Mouse (Mus musculus) gastrocnemius, postnatal 4 days (tissue): ENCODE results near the gene Lpcat2b. TPM values are rescaled to one million over a fixed set of nuclear protein-coding genes. Genes with fewer than 3 reads are reported as not detected.

ENCODE experiments used
- DNase-seq, 2 experiments: peaks; one replicate each; pipeline ENCODE4 v3.0.0; 2021 to 2022; ENCODE audit warnings: low spot score in 2 of 2, mixed read lengths in 2 of 2
- total RNA-seq, 2 experiments: library from RNA; stranded (reverse); gene quantifications; 2 replicates each; pipeline ENCODE4 v1.2.3; 2021

Gene Lpcat2b
- total RNA-seq, 2 experiments from 2014 or later: not detected

DNA sequence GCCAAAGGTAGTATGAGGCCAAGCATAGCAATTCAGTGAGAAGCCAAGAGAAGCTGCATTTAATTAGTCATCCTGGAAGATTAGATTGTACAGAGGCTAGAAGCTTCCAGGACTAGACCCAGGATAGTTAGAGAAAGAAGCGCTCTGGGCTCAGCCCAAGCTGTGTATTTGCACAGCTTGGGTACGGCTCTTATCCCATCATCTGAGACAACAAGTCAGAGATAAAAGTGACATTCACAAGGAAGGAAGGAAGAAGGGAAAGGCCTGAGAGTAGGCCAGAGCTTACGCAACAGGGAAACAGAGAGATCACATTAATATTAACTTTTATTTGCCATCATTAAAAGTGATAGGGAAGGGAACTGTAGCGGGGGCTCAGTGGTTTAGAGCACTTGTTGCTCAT is 16.6 kb downstream of the Lpcat2b start:
- DNase-seq: no peak

DNA sequence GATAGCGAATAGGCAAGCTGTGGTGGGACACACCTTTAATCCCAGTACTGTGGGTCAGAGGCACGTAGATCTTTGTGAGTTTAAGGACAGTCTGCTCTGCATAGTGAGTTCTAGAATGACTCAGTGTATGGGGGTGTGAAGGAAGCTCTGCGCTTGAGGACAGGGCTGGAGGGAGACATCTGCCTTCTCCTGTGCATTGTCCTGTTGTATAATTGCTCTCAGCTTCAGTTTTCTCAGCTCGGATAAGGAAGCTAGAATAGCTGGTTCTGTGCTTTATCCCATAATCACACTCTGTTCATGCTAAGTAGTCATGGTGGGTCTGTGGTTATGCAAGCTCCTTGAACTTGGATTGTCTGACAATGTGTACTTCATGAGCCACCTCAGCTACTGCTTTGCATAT is 17.4 kb downstream of the Lpcat2b start:
- DNase-seq: no peak

GRCm38 (mm10) chr5:107449620-107450019 is 18.3 kb downstream of the Lpcat2b start:
- DNase-seq: no peak

DNA sequence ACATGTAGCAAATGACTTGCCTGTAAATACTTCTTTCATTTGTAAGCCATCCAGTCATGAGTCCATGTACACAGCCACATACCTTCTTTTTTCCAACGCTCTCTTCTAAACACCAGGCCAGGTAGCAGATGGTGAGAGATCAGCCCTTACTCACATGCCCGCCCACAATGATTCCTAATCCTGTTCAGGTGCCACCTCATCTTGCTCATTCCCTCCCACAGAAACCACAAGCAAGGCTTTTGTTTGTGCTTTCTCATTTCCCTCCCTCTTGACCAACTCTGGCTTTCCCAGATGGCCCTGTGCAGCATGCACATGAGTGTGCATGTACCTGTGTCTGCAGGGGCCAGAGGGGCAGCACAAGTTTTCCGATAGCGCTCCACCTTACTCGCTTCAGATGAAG is 18.9 kb downstream of the Lpcat2b start:
- DNase-seq: no peak

DNA sequence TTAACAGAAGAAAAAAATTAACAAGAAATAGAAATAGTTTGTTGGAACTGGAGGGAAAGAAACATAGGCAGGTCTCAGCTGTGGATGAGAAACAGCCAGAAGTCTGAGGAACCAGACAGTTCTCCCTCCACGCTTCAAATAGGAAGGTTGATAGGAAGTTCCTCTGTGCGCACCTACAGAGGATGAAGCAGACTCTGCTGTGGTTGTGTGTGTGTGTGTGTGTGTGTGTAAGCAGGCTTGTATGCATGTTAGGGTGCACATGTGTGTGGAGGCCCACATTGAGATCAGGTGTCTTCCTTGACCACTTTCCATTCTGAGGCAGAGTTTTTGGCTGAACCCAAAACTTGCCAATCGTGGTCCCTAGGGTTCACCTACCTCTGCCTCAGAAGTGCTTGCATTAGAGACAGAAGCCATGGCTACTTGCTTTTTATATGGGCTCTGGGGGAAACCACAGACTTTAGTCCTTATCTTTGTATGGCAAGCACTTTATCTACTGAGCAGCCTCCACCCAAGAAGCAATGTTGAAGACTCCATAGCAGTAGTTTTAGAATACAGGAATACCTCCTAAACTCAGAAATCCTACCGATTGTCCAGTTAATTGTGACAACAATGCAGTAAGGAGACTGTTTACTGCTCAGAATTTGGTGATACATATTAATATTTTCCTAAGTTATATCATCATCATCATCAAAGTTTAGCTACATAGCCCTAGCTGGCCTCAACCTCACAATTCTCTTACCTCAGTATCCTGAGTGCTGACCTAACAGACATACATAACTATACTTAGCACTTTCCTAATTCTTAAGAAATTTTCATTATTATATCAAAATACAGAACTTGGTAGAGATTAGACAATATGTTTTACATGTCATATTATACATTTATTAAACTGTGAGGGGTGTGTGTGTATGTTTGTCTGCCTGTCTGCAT is 31.1 kb downstream of the Lpcat2b start:
- no peak for DNase-seq

GRCm38 (mm10) chr5:107466501-107466900 is 35.2 kb downstream of the Lpcat2b start:
- DNase-seq: no peak

GRCm38 (mm10) chr5:107467098-107467497 is 35.7 kb downstream of the Lpcat2b start:
- no peak for DNase-seq

DNA sequence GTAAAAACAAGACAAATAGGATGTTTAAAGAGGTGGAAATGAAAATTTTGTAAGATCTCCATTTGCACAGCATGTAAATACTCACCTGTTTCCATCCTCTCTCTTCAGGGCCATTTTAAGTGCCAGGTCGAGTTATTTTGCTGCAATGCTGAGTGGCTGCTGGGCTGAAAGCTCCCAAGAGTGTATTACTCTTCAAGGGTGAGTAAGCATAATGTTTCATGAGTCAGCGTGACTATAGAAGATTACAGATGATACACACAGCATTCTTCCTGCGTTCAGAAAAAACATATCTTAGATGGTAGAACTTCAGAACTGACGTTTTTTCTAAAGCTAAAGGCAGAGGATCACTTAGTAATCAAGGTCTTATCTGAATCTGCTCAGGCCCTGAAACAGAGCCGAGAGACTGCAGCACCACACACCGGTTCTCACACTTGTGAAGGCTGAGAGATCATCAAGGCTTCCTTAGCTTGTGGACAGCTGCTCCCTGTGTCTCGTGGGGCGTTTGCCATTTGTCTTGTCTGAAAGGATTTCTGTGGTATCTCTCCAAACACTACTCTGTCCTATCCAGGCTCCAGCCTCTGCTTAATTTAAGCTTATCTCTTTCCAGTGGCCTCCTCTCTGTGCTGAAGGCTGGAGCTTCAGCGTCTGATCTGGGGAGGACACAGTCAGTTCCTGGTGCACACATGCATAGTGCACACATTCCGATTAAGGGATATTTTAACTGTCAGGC is 39.4 kb downstream of the Lpcat2b start:
- no peak for DNase-seq

DNA sequence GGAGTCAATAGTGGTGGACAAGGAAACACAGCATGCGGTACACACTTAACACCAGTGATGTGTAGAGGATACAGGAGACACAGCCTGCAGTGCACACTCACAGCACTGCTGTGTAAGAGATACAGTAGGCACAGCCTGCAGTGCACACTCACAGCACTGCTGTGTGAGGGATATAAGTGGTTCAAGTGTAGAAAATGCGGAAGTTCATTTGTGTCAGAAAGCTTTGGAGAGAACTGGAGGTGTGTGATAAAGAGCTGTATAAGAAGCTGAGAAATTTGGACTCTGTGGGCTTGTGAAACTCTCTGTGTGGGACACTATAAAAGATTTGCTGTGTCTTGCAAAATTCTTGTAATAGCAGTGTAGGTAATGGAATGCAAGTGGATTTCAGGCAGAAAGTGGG is 48.8 kb downstream of the Lpcat2b start:
- DNase-seq: no peak

Other genes with a start within 250 kb of the Lpcat2b start
- gene Tgfbr3, start 141.9 kb upstream of the Lpcat2b start, total RNA-seq: 10 to 100 TPM; 57.1 to 57.3 TPM
- 1 to 10 TPM; 5.2 TPM for gene Brdt, start 100.4 kb upstream of the Lpcat2b start, total RNA-seq
- 1 to 10 TPM; 3.5 to 4.2 TPM for gene Ephx4, start 28.8 kb upstream of the Lpcat2b start, total RNA-seq
- 10 to 100 TPM; 14.1 to 15.6 TPM for gene Btbd8, start 6.4 kb downstream of the Lpcat2b start, total RNA-seq
- gene Gm42669, start 76.1 kb downstream of the Lpcat2b start, total RNA-seq: under 1 TPM; 0.16 to 0.17 TPM
- gene 1700028K03Rik, start 103.2 kb downstream of the Lpcat2b start, total RNA-seq: under 1 TPM; 0.13 to 0.17 TPM
- 10 to 100 TPM; 14.7 to 18.3 TPM for gene Rpap2, start 165.8 kb downstream of the Lpcat2b start, total RNA-seq
- gene Glmn, start 166.3 kb downstream of the Lpcat2b start, total RNA-seq: 10 to 100 TPM; 17.3 TPM